Mouse (Mus musculus) intestine, postnatal 0 days (tissue): Measurements from ENCODE around the gene Gfod2. TPM values are rescaled to one million over a fixed set of nuclear protein-coding genes. Genes with fewer than 3 reads are reported as not detected.

ENCODE experiments used
- ATAC-seq: fragments of 200-750 bp; cut with Nextera tagmentation; 2 replicates; pipeline ENCODE4 v1.8.0; 2017; ENCODE audit warnings: mild to moderate bottlenecking, moderate TSS enrichment, moderate library complexity
- H3K27ac ChIP-seq: fragments of 300-500 bp; sonication (generic); 2 replicates; pipeline ENCODE4 v1.5.1; 2014; ENCODE audit warnings: mild to moderate bottlenecking, low read depth, low read length, moderate library complexity
- H3K27me3 ChIP-seq: fragments of 300-500 bp; sonication (generic); replicated peaks from 2 replicates; pipeline ENCODE4 v1.6.1; 2014; ENCODE audit warnings: low read length, mixed read lengths; ENCODE audit not compliant: control insufficient read depth, insufficient read depth
- H3K36me3 ChIP-seq: fragments of 300-500 bp; sonication (generic); 2 replicates; pipeline ENCODE4 v1.6.1; 2014; ENCODE audit warnings: mild to moderate bottlenecking, moderate library complexity; ENCODE audit not compliant: control insufficient read depth, insufficient read depth
- H3K4me1 ChIP-seq: fragments of 300-500 bp; sonication (generic); replicated peaks from 2 replicates; pipeline ENCODE4 v1.6.1; 2014; ENCODE audit warnings: antibody characterized with exemption, low read length, mixed read lengths; ENCODE audit not compliant: control insufficient read depth, insufficient read depth
- H3K4me2 ChIP-seq: fragments of 300-500 bp; sonication (generic); replicated peaks from 2 replicates; pipeline ENCODE4 v1.6.1; 2014; ENCODE audit warnings: low read depth, mild to moderate bottlenecking, moderate library complexity
- H3K4me3 ChIP-seq: fragments of 300-500 bp; sonication (generic); 2 replicates; pipeline ENCODE4 v1.5.1; 2014; ENCODE audit warnings: low read depth, low read length
- H3K9ac ChIP-seq: fragments of 300-500 bp; sonication (generic); 2 replicates; pipeline ENCODE4 v1.6.1; 2014; ENCODE audit warnings: mild to moderate bottlenecking, low read depth, low read length
- H3K9me3 ChIP-seq: fragments of 300-500 bp; sonication (generic); 2 replicates; pipeline ENCODE4 v1.6.1; 2016; ENCODE audit warnings: mixed run types; ENCODE audit not compliant: control insufficient read depth
- CTCF ChIP-seq: sonication (generic); IDR thresholded peaks from 2 replicates; pipeline ENCODE4 v1.5.1; 2016; ENCODE audit warnings: low read depth, mild to moderate bottlenecking, control low read depth, antibody characterized with exemption, moderate library complexity
- WGBS: fragments of 180-500 bp; shearing (Covaris S2); extraction: QIAGEN DNeasy Blood & Tissue Kit; methylation state at CpG from one replicate; pipeline ENCODE4 v1.1.7; 2014; 5-methylcytosine and 5-hydroxymethylcytosine counted together
- polyA plus RNA-seq: library from polyadenylated mRNA; unstranded; fragments of >200 nt; fragmentation: Nextera tagmentation; extraction: Ambion mirVana; gene quantifications from 2 replicates; pipeline ENCODE4 v1.2.1, GENCODE M21; 2015

Gene Gfod2
- polyA plus RNA-seq, 1 experiment from 2014 or later: 4.0 TPM

DNA sequence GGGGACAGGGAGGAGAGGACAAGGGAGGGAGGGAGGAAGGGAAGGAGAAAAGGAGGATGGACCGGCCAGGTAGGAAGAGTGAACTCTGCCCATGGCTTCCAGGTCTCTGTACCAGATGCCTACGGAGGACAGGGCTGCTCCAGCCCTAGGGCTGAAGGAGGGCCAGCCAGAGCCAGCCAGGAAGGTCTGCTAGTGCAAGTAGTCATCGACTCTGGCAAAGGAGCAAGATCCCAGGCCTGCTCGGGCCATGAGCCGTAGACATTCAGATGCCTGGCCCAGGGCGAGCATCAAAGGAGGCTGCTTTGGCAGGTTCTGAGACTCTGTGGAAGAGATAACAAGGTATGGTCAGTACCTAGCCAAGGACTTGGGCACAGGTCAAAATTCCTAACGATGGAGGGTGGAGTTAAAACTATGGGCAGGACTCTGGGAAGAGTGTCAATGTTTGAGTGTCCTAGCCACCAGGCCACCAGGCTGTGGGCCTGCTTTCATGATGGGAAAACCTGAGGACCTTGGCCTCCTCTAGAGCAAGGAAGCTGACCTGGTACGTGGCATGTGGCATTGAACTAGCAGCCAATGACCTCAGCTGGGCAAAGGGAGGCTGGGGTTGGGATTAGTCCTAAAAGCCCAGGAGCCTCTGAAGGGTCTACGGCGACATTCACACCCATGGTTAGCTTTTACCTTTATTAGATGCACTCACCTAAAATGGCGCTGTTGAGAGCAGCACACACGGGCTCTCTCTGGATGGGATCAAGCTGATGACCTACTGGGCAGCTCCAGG, 13.1 kb upstream of the Gfod2 start:
- H3K4me2 ChIP-seq: no peak overlapping the region
- H3K9ac ChIP-seq: no peak overlapping the region
- peaks cover 76% of the 10 kb centered on the region for H3K36me3 ChIP-seq
- ATAC-seq: no peak
- H3K4me1 ChIP-seq: no peaks in the 10 kb centered on the region
- 92% methylated on average over 12 of the region's 12 CpGs for WGBS
- no peak for TF ChIP-seq CTCF
- H3K9me3 ChIP-seq: no peaks in the 10 kb centered on the region
- H3K27me3 ChIP-seq: no peaks in the 10 kb centered on the region
- H3K27ac ChIP-seq: no peak overlapping the region; the same call in 1 of the 2 replicates
- H3K4me3 ChIP-seq: no peak overlapping the region

DNA sequence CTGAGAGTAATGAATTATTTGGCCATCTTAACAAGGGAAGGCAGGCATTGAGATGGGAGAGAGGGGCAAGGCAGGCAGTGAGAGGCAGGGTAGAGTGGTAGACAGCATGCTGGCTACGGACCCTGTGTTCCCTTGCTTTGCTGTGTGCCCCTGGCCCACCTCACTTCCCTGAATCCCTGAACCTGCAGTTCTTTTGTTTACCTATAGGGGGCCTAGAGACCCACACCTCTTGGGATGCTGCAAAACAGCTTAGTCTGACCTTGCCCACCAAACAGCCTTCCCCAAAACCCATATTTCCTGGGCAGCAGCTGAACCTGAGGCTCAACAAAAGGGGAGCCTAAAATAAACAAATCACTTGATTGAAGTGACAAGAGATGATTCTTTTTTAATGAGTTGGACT, 12.1 kb upstream of the Gfod2 start:
- H3K4me2 ChIP-seq: no peak overlapping the region
- peaks cover 67% of the 10 kb centered on the region for H3K36me3 ChIP-seq
- TF ChIP-seq CTCF: peak; percentile 76
- H3K4me3 ChIP-seq: no peak overlapping the region
- no peak overlapping the region for H3K27ac ChIP-seq
- H3K9ac ChIP-seq: no peak overlapping the region
- no peaks in the 10 kb centered on the region for H3K27me3 ChIP-seq
- no peaks in the 10 kb centered on the region for H3K4me1 ChIP-seq
- 83% methylated on average over 1 of the region's 1 CpGs for WGBS
- ATAC-seq: no peak
- no peaks in the 10 kb centered on the region for H3K9me3 ChIP-seq

DNA sequence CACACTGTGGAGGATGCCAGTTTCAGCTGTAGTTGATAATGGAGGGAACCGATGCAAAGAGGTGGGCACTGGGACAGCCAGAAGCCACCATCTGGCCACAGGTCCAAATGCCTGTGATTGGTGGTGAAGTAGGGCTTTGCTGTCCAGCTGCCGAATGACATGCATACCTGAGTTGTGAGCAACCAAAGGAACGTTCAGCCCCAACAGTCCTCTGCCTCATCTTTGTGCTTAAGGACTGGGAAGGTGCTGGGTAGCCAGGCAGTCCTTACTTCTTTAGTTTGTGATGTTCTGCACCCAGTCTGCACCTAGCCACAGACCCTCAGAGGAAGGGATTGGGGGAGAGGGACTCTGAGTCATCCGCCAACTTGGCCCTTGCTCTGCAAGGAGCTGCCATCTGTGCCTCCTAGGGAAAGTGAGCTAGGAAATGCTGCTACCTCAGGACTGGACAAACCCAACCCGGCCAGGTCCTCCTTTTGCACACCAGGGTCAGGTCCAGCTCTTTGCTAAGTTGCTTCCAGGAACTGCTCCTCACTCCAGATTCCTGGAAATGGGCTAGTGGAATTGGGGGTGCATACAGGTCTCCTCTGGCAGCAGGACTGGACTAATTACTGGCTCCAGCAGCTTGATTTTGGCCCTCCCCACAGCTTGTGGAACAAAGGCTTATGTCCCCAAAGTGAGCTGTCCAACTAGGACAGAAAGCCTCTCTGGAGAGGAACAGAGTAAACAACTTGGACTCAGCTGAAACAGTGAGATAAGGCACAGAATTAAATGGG, 10.2 kb upstream of the Gfod2 start:
- Histone ChIP-seq H3K27ac (no peak overlapping the region), H3K36me3 (peaks cover 49% of the 10 kb centered on the region), H3K4me2 (no peak overlapping the region), H3K4me1 (no peaks in the 10 kb centered on the region), H3K9me3 (no peaks in the 10 kb centered on the region), H3K9ac (no peak overlapping the region), H3K4me3 (no peak overlapping the region), H3K27me3 (no peaks in the 10 kb centered on the region)
- ATAC-seq: no peak
- no peak for TF ChIP-seq CTCF
- 96% methylated on average over 5 of the region's 5 CpGs for WGBS

DNA sequence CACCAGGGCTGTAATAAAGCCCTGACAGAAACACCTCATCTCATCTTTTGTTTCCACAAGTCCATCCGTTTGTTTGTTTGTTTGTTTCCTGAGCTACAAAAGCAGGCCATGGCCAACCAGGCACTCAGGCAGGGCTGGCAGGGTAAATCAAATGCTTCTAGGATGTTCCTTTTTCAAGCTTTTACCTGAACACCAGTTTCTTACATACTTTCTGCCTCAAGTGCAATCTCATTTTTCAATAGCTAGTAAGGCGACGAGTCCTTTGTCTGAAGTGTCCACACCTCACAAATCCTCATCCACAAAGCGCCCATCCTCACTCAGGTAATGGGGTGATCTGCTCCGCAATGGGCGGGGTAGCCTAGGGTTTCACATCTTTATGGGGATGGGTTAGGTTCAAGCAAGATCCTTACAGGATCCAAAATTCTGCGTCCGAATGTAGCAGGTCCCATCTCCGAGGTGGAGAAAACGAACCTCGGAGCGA, 628 bp downstream of the Gfod2 start:
- H3K36me3 ChIP-seq: no peaks in the 10 kb centered on the region
- ATAC-seq: no peak
- WGBS: 4% methylated on average over 12 of the region's 12 CpGs

DNA sequence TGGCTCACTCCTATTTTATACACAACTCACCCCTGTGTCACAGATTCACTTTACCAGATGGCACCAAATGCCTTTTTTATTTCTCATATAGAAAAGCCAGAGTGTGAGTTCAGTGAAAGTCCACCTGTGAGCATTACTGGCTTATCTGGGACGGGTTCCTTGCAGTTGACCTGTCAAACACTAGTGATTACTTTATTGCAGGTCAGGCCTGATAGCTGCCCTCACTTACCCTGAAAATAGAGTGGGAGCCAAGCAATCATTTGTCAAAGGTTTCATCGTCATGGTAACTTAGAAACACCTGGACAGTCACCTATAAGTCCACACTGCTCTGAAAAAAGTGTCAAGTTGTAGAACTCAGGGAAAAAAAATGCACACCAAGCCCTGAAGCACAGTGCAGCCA, 3.8 kb downstream of the Gfod2 start:
- Histone ChIP-seq H3K9me3 (no peaks in the 10 kb centered on the region), H3K36me3 (no peaks in the 10 kb centered on the region), H3K4me2 (no peak overlapping the region), H3K4me3 (no peak overlapping the region), H3K9ac (no peak overlapping the region), H3K27ac (no peak overlapping the region), H3K27me3 (peaks cover 15% of the 10 kb centered on the region; the same call in 1 of the 2 replicates), H3K4me1 (0 out of 2 replicates have a peak, but pooled peaks cover 3% of the 10 kb centered on the region)
- WGBS: 33% methylated on average over 2 of the region's 2 CpGs
- no peak for TF ChIP-seq CTCF
- no peak for ATAC-seq

More for the DNA sequence above, 628 bp downstream of the Gfod2 start:
- Histone ChIP-seq H3K27ac (no peak overlapping the region), H3K4me2 (peak overlapping the region; percentile 90), H3K9me3 (no peaks in the 10 kb centered on the region), H3K27me3 (peaks cover 7% of the 10 kb centered on the region; the same call in 1 of the 2 replicates), H3K4me1 (no peaks in the 10 kb centered on the region), H3K4me3 (peak overlapping the region; percentile 66), H3K9ac (peak overlapping the region; percentile 50)
- TF ChIP-seq CTCF: no peak

DNA sequence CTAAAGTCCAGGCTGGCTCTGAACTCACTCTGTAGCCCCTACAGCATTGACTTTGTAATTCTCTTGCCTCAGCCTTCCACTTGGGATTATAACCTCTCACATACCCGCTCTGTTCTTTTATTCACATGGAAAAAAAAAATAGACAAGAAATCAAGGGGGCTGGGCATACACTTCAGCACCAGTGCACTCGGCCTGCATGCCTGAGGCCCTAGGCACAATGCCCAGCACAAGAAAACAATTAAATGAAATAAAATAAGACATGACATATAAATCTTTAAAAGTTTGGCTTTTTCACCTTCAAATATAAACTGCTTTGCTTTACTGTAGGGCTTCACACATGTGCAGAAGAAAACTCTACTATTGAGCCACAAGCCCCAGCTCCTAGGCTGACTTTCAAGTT, 4.5 kb downstream of the Gfod2 start:
- Histone ChIP-seq H3K4me1 (0 out of 2 replicates have a peak, but pooled peaks cover 5% of the 10 kb centered on the region), H3K4me3 (no peak overlapping the region), H3K4me2 (no peak overlapping the region), H3K36me3 (no peaks in the 10 kb centered on the region), H3K9me3 (no peaks in the 10 kb centered on the region), H3K27me3 (peaks cover 15% of the 10 kb centered on the region; the same call in 1 of the 2 replicates), H3K27ac (no peak overlapping the region), H3K9ac (no peak overlapping the region)
- WGBS: 67% methylated on average over 2 of the region's 2 CpGs
- no peak for TF ChIP-seq CTCF
- no peak for ATAC-seq
